Mouse (Mus musculus) gastrocnemius, adult 2 months (tissue): Measurements from ENCODE around the gene Ahnak2. TPM values are rescaled to one million over a fixed set of nuclear protein-coding genes. Genes with fewer than 3 reads are reported as not detected.
"Not testable (repeated sequence)": the region's sequence is repeated elsewhere in the genome, so short reads cannot be mapped to it uniquely, and the experiment has no call there.

ENCODE experiments used
- DNase-seq: peaks from one replicate; pipeline ENCODE4 v3.0.0; 2022
- H3K27ac ChIP-seq: fragments of 200-600 bp; 2 replicates; pipeline ENCODE4 v1.8.1; 2022; ENCODE audit warnings: mild to moderate bottlenecking
- H3K4me3 ChIP-seq: fragments of 200-600 bp; 2 replicates; pipeline ENCODE4 v1.8.1; 2022; ENCODE audit warnings: mild to moderate bottlenecking, moderate library complexity
- CTCF ChIP-seq: fragments of 200-600 bp; IDR thresholded peaks from 2 replicates; pipeline ENCODE4 v1.8.1; 2022; ENCODE audit warnings: antibody characterized with exemption, mild to moderate bottlenecking, moderate library complexity
- intact Hi-C: fragments of 180-260 bp; cut with DNase I; formaldehyde crosslinking; loops from one replicate; pipeline ENCODE4 v1.15.1; 2025
- long read RNA-seq, 2 experiments: library from polyadenylated mRNA; stranded (forward); transcript quantifications; one replicate each; pipeline ENCODE4 v2.0.0; 2021
- total RNA-seq, 2 experiments: library from RNA; stranded (reverse); gene quantifications; 2 replicates each; pipeline ENCODE4 v1.2.3; 2021

Gene Ahnak2
- 1 to 10 TPM; 5.0 to 8.5 TPM for total RNA-seq
- long read RNA-seq, experiment 1, partial matches to known transcripts, result 0 of 1 reads
- long read RNA-seq, experiment 1, other reads (novel, unspliced or antisense), result 1 of 1 reads
- long read RNA-seq, experiment 2, result 0 reads

DNA sequence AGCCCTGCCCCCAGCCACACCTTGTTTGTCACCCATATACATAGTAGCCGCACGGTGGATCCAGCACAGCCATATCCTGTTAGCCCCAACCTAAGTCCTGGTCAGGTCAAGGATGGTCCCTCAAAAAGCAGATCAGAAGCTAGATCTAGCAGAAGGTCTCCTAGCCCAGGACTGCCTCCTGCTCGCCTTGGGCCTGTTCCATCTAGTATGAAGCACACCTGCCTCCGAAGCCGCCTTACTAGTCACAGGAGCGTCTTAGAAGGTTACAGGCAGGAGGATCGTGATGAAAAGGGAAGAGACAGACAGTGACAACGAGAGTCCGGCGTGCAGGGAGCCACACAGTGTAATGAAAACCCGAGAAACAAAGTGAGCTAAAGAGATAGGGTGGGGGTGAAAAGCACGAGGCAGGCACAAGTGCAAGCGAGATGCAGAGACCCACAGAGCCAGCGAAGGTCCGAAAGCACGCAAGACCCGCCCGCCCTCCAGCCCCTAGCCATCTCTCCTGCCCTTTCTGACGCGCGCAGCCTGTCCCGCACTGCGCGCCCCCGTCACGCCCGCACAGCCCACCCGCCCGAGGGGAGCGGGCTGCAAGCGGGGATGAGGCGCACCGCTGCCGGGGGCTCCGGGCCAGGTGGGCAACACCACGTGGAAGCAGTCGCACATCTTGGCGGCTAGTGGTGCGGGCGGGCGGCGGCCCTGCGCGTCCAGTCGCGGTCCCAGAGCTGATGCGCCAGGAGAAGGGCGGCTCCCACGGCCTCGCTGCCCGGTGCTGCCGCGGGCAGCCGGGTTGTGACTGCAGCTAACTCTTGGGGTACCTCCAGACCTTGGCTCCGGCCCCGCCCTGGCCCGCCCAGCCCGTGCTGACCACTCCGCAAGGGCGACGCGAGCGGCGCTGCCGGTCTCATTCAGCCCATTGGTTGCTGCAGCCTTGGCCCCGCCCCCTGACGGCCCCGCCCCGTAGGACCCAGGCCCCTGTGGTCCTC is at the start of gene Ahnak2:
TSS of gene Ahnak2 (minus strand) at position 794 of the 983 bp plus-strand sequence.
- Histone ChIP-seq H3K4me3 (peak within 1 kb of the TSS; percentile 72), H3K27ac (no peak within 1 kb of the TSS)
- intact Hi-C loops, result no loop called here
- peak; percentile 69 for DNase-seq
- TF ChIP-seq CTCF, result no peak

DNA sequence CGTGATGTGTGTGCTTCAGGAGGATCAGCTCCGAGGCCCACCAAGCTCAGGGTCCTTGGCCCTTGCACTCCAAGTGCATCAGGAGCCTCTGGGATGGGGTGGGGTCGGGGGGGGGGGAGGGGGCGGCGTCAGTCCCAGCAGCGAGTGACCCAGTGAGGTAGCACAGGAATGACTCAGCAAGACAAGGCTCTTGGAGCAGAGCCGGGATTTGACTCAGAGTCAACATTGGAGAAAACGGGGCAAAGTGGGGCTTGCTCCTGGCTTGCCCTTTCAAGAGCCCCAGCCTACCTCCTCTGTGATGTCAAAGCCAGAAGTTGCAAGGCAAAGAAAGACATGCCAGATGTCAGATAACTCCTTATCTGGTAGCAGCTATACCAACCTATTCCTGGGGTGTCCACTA is 48.7 kb upstream of the Ahnak2 start:
- no peak for DNase-seq
- no peak overlapping the region for H3K27ac ChIP-seq
- intact Hi-C loops, result no loop called here
- TF ChIP-seq CTCF, result no peak
- H3K4me3 ChIP-seq, result no peak overlapping the region

GRCm38 (mm10) chr12:112850344-112850743 is 47.9 kb upstream of the Ahnak2 start:
- intact Hi-C loops, result no loop called here
- no peak for TF ChIP-seq CTCF
- H3K27ac ChIP-seq, result no peak overlapping the region
- H3K4me3 ChIP-seq, result no peak overlapping the region
- no peak for DNase-seq

- intact Hi-C loops, result no loop called here
- H3K27ac ChIP-seq, result no peak overlapping the region
- H3K4me3 ChIP-seq, result no peak overlapping the region
- TF ChIP-seq CTCF, result no peak
- DNase-seq, result no peak
Measured at GRCm38 (mm10) chr12:112849235-112850022, 47.0 kb upstream of the Ahnak2 start.

GRCm38 (mm10) chr12:112847880-112848279 is 45.4 kb upstream of the Ahnak2 start:
- intact Hi-C loops, result no loop called here
- DNase-seq, result no peak
- TF ChIP-seq CTCF, result no peak
- Histone ChIP-seq H3K4me3 (no peak overlapping the region), H3K27ac (no peak overlapping the region)

DNA sequence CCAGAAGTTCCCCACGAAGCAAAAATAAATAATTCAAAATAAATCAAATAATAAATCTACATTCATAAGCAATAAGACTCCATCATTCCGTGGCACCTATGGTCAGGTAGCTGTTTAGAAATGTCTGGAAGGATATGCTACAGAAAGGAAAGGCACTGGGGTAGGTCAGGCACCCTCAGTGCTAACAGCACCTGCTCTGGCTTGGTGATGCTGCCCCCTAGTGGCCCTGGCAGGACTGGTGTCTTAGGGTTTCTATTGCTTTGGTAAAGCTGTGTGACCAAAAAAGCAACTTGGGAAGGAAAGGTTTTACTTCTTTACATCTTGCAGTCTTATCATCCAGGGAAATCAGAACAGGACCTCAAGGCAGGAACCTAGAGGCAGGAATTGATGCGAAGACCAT is 41.3 kb upstream of the Ahnak2 start:
- peak; percentile 100; the same call in 1 of the 2 replicates for TF ChIP-seq CTCF
- Histone ChIP-seq H3K4me3 (no peak overlapping the region), H3K27ac (no peak overlapping the region)
- DNase-seq, result peak; percentile 92
- intact Hi-C loops, result loop anchor here (1.0 to 2.0 kb wide), 3 partner anchors 28 to 97 kb away; no protein-coding TSS in a partner anchor

DNA sequence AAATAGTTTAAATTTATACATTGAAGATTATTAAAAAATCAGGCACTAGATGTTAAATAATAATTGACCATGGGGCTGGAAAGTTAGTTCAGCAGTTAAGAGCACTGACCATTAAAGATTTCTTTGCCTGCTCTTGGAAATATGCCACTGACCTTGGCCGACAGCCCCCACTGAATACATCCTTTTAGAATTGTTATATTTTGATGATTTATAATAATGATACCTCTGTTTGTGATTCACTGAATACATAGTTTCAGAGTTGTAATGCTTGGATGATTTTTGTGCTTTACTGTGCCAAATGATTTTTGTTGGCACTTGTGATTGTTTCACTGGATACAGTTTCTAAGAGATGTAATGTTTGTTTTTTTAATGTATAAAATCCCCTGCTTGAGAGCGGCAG is 39.7 kb upstream of the Ahnak2 start:
- H3K4me3 ChIP-seq, H3K27ac ChIP-seq, DNase-seq: not testable (repeated sequence)
- intact Hi-C loops, result loop anchor here (2.0 kb wide), 1 partner anchor 95 kb away; no protein-coding TSS in a partner anchor

DNA sequence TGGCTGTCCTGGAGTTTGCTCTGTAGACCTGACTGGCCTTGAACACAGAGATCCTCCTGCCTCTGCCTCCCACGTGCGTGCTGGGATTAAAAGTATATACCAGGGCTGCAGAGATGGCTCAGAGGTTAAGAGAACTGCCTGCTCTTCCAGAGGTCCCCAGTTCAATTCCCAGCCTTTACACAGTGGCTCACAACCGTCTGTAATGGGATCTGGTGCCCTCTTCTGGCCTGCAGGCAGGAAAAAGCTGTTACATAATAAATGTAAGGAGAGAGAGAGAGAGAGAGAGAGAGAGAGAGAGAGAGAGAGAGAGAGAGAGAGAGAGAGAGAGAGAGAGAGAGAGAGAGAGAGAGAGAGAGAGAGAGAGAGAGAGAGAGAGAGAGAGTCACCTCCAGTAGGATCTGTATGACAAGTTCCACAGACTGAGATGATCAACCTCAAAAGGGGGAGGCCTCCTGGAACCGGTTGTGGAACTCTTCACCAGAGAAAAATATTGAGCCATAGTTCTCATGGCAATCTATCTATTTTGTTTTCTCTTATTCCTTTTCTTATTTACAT is 39.0 kb upstream of the Ahnak2 start:
- DNase-seq, H3K4me3 ChIP-seq, intact Hi-C loops: not testable (repeated sequence)

GRCm38 (mm10) chr12:112840209-112841086 is 38.0 kb upstream of the Ahnak2 start:
- TF ChIP-seq CTCF, result no peak
- Histone ChIP-seq H3K27ac (peak overlapping the region; percentile 35; the same call in 1 of the 2 replicates), H3K4me3 (no peak overlapping the region)
- no peak for DNase-seq
- intact Hi-C loops, result no loop called here

More for the DNA sequence above, 39.0 kb upstream of the Ahnak2 start:
- not testable (repeated sequence) for H3K27ac ChIP-seq

DNA sequence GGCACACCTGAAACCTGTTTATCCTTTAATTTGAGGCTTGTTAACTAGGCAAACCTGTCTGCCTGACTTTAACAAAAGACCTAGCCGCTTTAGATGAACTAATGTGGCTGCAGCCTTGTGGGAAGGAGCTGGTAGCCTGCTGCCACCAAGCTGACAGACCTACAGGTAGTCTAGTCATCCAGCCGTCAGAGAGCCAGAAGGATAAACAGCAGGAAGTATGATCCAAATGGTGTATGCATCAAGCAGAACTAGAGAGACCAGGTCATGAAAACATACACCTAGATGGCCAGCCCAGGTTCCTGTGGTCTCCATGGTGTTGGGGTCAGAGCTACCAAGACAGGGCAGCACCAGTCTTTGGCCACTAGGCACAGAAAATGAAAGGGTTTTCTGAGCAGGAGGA is 32.6 kb upstream of the Ahnak2 start:
- intact Hi-C loops, result no loop called here
- H3K27ac ChIP-seq, result no peak overlapping the region
- TF ChIP-seq CTCF, result no peak
- H3K4me3 ChIP-seq, result no peak overlapping the region
- DNase-seq, result no peak

GRCm38 (mm10) chr12:112833527-112833926 is 31.1 kb upstream of the Ahnak2 start:
- H3K4me3 ChIP-seq, result no peak overlapping the region
- no peak for TF ChIP-seq CTCF
- intact Hi-C loops, result no loop called here
- no peak overlapping the region for H3K27ac ChIP-seq
- DNase-seq, result no peak

- DNase-seq, result no peak
- Histone ChIP-seq H3K27ac (no peak overlapping the region), H3K4me3 (no peak overlapping the region)
- intact Hi-C loops, result no loop called here
- TF ChIP-seq CTCF, result no peak
Measured at GRCm38 (mm10) chr12:112832411-112832810, 30.0 kb upstream of the Ahnak2 start.
